Mouse (Mus musculus) layer of hippocampus, adult 18-20 months (tissue): Measurements from ENCODE around the gene Fgf4. TPM values are rescaled to one million over a fixed set of nuclear protein-coding genes. Genes with fewer than 3 reads are reported as not detected.
"Not testable (repeated sequence)": the region's sequence is repeated elsewhere in the genome, so short reads cannot be mapped to it uniquely, and the experiment has no call there.

Experiments used
- DNase-seq, 2 experiments: peaks; one replicate each; pipeline ENCODE4 v3.0.0; 2022; ENCODE audit warnings: low spot score in 2 of 2
- total RNA-seq, 2 experiments: library from RNA; stranded (reverse); gene quantifications; 2 replicates each; pipeline ENCODE4 v1.2.3; 2021

Fgf4 gene
- total RNA-seq, 2 experiments from 2014 or later: not detected

GRCm38 (mm10) chr7:144864160-144864670, 17.0 kb downstream of the Fgf4 start:
- no peak for DNase-seq

GRCm38 (mm10) chr7:144867161-144867560, 20.0 kb downstream of the Fgf4 start:
- no peak for DNase-seq

- no peak for DNase-seq
Measured at GRCm38 (mm10) chr7:144867602-144868001, 20.4 kb downstream of the Fgf4 start.

GRCm38 (mm10) chr7:144872420-144872819, 25.3 kb downstream of the Fgf4 start:
- no peak for DNase-seq

GRCm38 (mm10) chr7:144873160-144873559, 26.0 kb downstream of the Fgf4 start:
- DNase-seq: no peak

- DNase-seq: no peak
Measured at GRCm38 (mm10) chr7:144874226-144874625, 27.1 kb downstream of the Fgf4 start.

- no peak for DNase-seq
Measured at GRCm38 (mm10) chr7:144878401-144878800, 31.2 kb downstream of the Fgf4 start.

GRCm38 (mm10) chr7:144883106-144883505, 35.9 kb downstream of the Fgf4 start:
- no peak for DNase-seq

- no peak for DNase-seq
Measured at GRCm38 (mm10) chr7:144887672-144888071, 40.5 kb downstream of the Fgf4 start.

- no peak for DNase-seq
Measured at GRCm38 (mm10) chr7:144888564-144889299, 41.6 kb downstream of the Fgf4 start.

- not testable (repeated sequence) for DNase-seq
Measured at GRCm38 (mm10) chr7:144890661-144891060, 43.5 kb downstream of the Fgf4 start.

GRCm38 (mm10) chr7:144891863-144892262, 44.7 kb downstream of the Fgf4 start:
- DNase-seq: peak in 1 of 2 experiments; percentile 53

- no peak for DNase-seq
Measured at GRCm38 (mm10) chr7:144892322-144892721, 45.2 kb downstream of the Fgf4 start.

GRCm38 (mm10) chr7:144894191-144894590, 47.0 kb downstream of the Fgf4 start:
- peak in 1 of 2 experiments; percentile 59 for DNase-seq

- DNase-seq: no peak
Measured at GRCm38 (mm10) chr7:144894706-144895105, 47.5 kb downstream of the Fgf4 start.

- DNase-seq: peak in 1 of 2 experiments; percentile 83
Measured at GRCm38 (mm10) chr7:144895305-144896111, 48.3 kb downstream of the Fgf4 start.

GRCm38 (mm10) chr7:144896294-144897218, 49.4 kb downstream of the Fgf4 start, which contains the start of gene Fgf15:
Fgf15 (plus strand) TSS chr7:144896531.
- no peak for DNase-seq

GRCm38 (mm10) chr7:144898506-144898905, 51.3 kb downstream of the Fgf4 start:
- DNase-seq: no peak

GRCm38 (mm10) chr7:144905514-144905913, 58.3 kb downstream of the Fgf4 start:
- DNase-seq: not testable (repeated sequence)

GRCm38 (mm10) chr7:144906708-144907397, 59.7 kb downstream of the Fgf4 start:
- peak in 1 of 2 experiments; percentile 58 for DNase-seq
